Comparison of ENCODE assay signal across 8 mouse cellular contexts in the genomic region with DNA sequence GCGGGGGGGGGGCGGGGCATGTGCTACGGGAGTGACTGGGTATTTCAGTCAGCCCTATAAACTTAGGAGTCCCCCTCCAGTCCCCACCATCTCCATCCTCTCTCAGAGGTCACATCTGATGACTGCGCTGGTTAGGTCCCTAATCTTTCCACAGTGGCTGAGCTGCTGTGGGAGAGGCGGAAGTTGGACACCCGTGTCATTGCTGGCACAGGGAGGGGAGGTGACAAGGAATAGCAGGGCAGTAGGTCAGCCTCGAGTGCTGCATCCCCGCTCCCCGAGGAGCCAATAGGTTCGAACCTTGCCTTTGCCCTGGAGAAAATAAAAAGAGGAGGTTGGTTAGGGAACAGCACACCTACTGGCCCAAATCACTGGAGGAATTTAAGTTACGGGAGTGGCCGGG. TPM values are rescaled to one million over a fixed set of nuclear protein-coding genes. Genes with fewer than 3 reads are reported as not detected.
DNase-seq lines count a peak whose midpoint lies in the region; ATAC-seq and TF ChIP-seq lines count a peak whose summit lies in the region.
"Had no signal": no experiment of that assay in that cellular context is flagged by ENCODE, and none has a peak within 500 bp of the region (broad histone marks: within the 10 kb centered on the region; RNA-seq: fewer than 3 reads in every experiment).

No protein-coding gene starts in this region.

- TF ChIP-seq EP300 in ES-Bruce4 (IDR thresholded peaks at IDR 0.05; ENCODE audit: insufficient read depth, low read depth, low read length): no peak

- H3K4me3 ChIP-seq in kidney, embryonic 15.5 days (replicated peaks): no peak overlapping the region
- H3K4me3 ChIP-seq in ES-Bruce4 (ENCODE audit: low read depth, low read length): peak overlapping the region; percentile 71
- H3K4me3 ChIP-seq in ES-E14 (ENCODE audit: insufficient read depth in 1 of 2, low read depth in 1 of 2, low read length in 2 of 2, poor library complexity in 1 of 2, severe bottlenecking in 1 of 2): peak overlapping the region; percentile 62 to 70
- no peak overlapping the region for H3K4me3 ChIP-seq in limb, embryonic 14.5 days (replicated peaks; ENCODE audit: low read length)
- H3K4me3 ChIP-seq: myocyte had no signal

- no peaks in the 10 kb centered on the region for H3K9me3 ChIP-seq in kidney, embryonic 15.5 days (replicated peaks)
- no peaks in the 10 kb centered on the region for H3K9me3 ChIP-seq in ES-Bruce4 (replicated peaks; ENCODE audit: control insufficient read depth, insufficient read depth, low read length, poor library complexity, severe bottlenecking)
- H3K9me3 ChIP-seq in ES-E14 (ENCODE audit: control insufficient read depth, insufficient read depth, low read depth, low read length): no peaks in the 10 kb centered on the region
- no peaks in the 10 kb centered on the region for H3K9me3 ChIP-seq in limb, embryonic 14.5 days (ENCODE audit: control insufficient read depth, low read length)

- H3K27ac ChIP-seq in kidney, embryonic 15.5 days: peak overlapping the region; percentile 57; the same call in 1 of the 2 replicates
- peak overlapping the region; percentile 90 for H3K27ac ChIP-seq in ES-Bruce4 (ENCODE audit: insufficient read depth, low read length)
- H3K27ac ChIP-seq in ES-E14 (ENCODE audit: insufficient read depth, low read depth, low read length, poor library complexity, severe bottlenecking): peak overlapping the region; percentile 85
- no peak overlapping the region for H3K27ac ChIP-seq in limb, embryonic 14.5 days (replicated peaks; ENCODE audit: low read depth, low read length)

- no peaks in the 10 kb centered on the region for H3K36me3 ChIP-seq in kidney, embryonic 15.5 days
- H3K36me3 ChIP-seq in ES-Bruce4 (ENCODE audit: control insufficient read depth, insufficient read depth, low read length, poor library complexity, severe bottlenecking) (no peaks in the 10 kb centered on the region), ES-E14 (ENCODE audit: control insufficient read depth, insufficient read depth, low read length, poor library complexity, severe bottlenecking) (0 out of 2 replicates have a peak, but pooled peaks cover 3% of the 10 kb centered on the region)
- H3K36me3 ChIP-seq in limb, embryonic 14.5 days (ENCODE audit: control insufficient read depth, insufficient read depth, low read length): no peaks in the 10 kb centered on the region

- H3K9ac ChIP-seq in kidney, embryonic 15.5 days: no peak overlapping the region
- H3K9ac ChIP-seq in ES-Bruce4 (ENCODE audit: low read depth, poor library complexity, severe bottlenecking): peak overlapping the region; percentile 67
- peak overlapping the region; percentile 73 for H3K9ac ChIP-seq in ES-E14 (ENCODE audit: insufficient read depth, low read depth, low read length, poor library complexity, severe bottlenecking)
- 0 out of 2 replicates have a peak overlapping the region, but pooled peaks have one; percentile 21 for H3K9ac ChIP-seq in limb, embryonic 14.5 days (ENCODE audit: low read depth, low read length, severe bottlenecking)

- peaks cover 34% of the 10 kb centered on the region for H3K4me1 ChIP-seq in kidney, embryonic 15.5 days
- peaks cover 2% of the 10 kb centered on the region for H3K4me1 ChIP-seq in ES-Bruce4 (ENCODE audit: control insufficient read depth, insufficient read depth, low read length)
- H3K4me1 ChIP-seq in ES-E14 (ENCODE audit: control insufficient read depth in 2 of 2, insufficient read depth in 2 of 2, low read length in 2 of 2, poor library complexity in 1 of 2): peaks cover 0 to 34% of the 10 kb centered on the region in 2 experiments; a peak in 2 of 4 replicates
- H3K4me1 ChIP-seq in limb, embryonic 14.5 days (ENCODE audit: control insufficient read depth, insufficient read depth, low read length): peaks cover 12% of the 10 kb centered on the region; the same call in 1 of the 2 replicates

- no peak for TF ChIP-seq POLR2A in ES-Bruce4 (IDR thresholded peaks at IDR 0.05; ENCODE audit: insufficient read depth, low read length)
- no peak for TF ChIP-seq POLR2A in limb, embryonic 14.5 days (IDR thresholded peaks at IDR 0.05; ENCODE audit: borderline replicate concordance, extremely low read depth, insufficient read depth, insufficient read length)

- 28% methylated on average over 12 of the region's 12 CpGs for WGBS in kidney, embryonic 15.5 days
- WGBS in limb, embryonic 14.5 days: 26% methylated on average over 11 of the region's 12 CpGs

- peak overlapping the region; percentile 9; the same call in 1 of the 2 replicates for H3K4me2 ChIP-seq in kidney, embryonic 15.5 days
- peak overlapping the region; percentile 13; the same call in 1 of the 2 replicates for H3K4me2 ChIP-seq in limb, embryonic 14.5 days (replicated peaks; ENCODE audit: low read depth, low read length, severe bottlenecking)

- no peak for DNase-seq in kidney, postnatal 25 days
- no peak for DNase-seq in ES-E14 (ENCODE audit: low read depth, low spot score)
- no peak for DNase-seq in limb, embryonic 14.5 days (ENCODE audit: low spot score)
- DNase-seq in embryo, embryonic 10.5 days (ENCODE audit: low spot score): no peak
- DNase-seq in spleen, adult 12 weeks (ENCODE audit: low spot score): no peak

- no peak for TF ChIP-seq CTCF in ES-Bruce4 (IDR thresholded peaks at IDR 0.05; ENCODE audit: low read depth, low read length)

- no peaks in the 10 kb centered on the region for H3K27me3 ChIP-seq in kidney, embryonic 15.5 days
- no peaks in the 10 kb centered on the region for H3K27me3 ChIP-seq in ES-Bruce4 (ENCODE audit: control insufficient read depth, insufficient read depth, low read length, poor library complexity, severe bottlenecking)
- H3K27me3 ChIP-seq in limb, embryonic 14.5 days (ENCODE audit: control insufficient read depth, insufficient read depth, low read length): no peaks in the 10 kb centered on the region

- in situ Hi-C loops in ES-E14 (cut with MboI; ENCODE audit: low sequenced_read_pairs in 2 of 2, unreplicated experiment in 2 of 2): no loop called here

- ATAC-seq in kidney, embryonic 15.5 days (replicated peaks; ENCODE audit: low FRiP score): no peak
- ATAC-seq in limb, embryonic 14.5 days (ENCODE audit: low FRiP score, low read depth): no peak

TF ChIP-seq in ES-E14, 5 proteins besides CTCF, POLR2A, EP300 and RAD21:
- TF ChIP-seq HCFC1 (IDR thresholded peaks at IDR 0.05; ENCODE audit: borderline replicate concordance, insufficient read depth, low read length) (no peak), CHD2 (IDR thresholded peaks at IDR 0.05; ENCODE audit: low read depth, low read length) (no peak)

RNA-seq across cellular contexts. Expression of a gene that starts 14.8 kb away (rescaled TPM):
- 13.6 and 16.2 TPM in 2 replicates for polyA plus RNA-seq in kidney, embryonic 15.5 days (2015; fragmentation: Nextera tagmentation; extraction: Ambion mirVana)
- polyA plus RNA-seq in ES-Bruce4 (2011; ENCODE audit: insufficient read depth, insufficient read length, low read depth, missing spikeins): 10.8 and 13.6 TPM in 2 replicates
- 16.4 and 21.6 TPM in 2 replicates for total RNA-seq in ES-E14 (2012; rRNA removed)
- polyA plus RNA-seq in limb, embryonic 14.5 days (2012; rRNA removed): 15.5 and 16.0 TPM in 2 replicates
- 4.8 and 4.9 TPM in 2 replicates for polyA plus RNA-seq in limb, embryonic 14.5 days (2014; fragmentation: Nextera tagmentation; extraction: Ambion mirVana)

RNA-seq across cellular contexts. Expression of a gene that starts 17.5 kb away (rescaled TPM):
- polyA plus RNA-seq in kidney, embryonic 15.5 days (2015; fragmentation: Nextera tagmentation; extraction: Ambion mirVana): 32.9 and 38.1 TPM in 2 replicates
- polyA plus RNA-seq in ES-Bruce4 (2011; ENCODE audit: insufficient read depth, insufficient read length, low read depth, missing spikeins): 68.6 and 71.0 TPM in 2 replicates
- 62.7 and 72.4 TPM in 2 replicates for total RNA-seq in ES-E14 (2012; rRNA removed)
- 52.8 and 55.9 TPM in 2 replicates for polyA plus RNA-seq in limb, embryonic 14.5 days (2012; rRNA removed)
- polyA plus RNA-seq in limb, embryonic 14.5 days (2014; fragmentation: Nextera tagmentation; extraction: Ambion mirVana): 26.0 and 32.5 TPM in 2 replicates

RNA-seq across cellular contexts. Expression of a gene that starts 25.1 kb away (rescaled TPM):
- polyA plus RNA-seq in kidney, embryonic 15.5 days (2015; fragmentation: Nextera tagmentation; extraction: Ambion mirVana): 236 and 238 TPM in 2 replicates
- 211 and 233 TPM in 2 replicates for polyA plus RNA-seq in ES-Bruce4 (2011; ENCODE audit: insufficient read depth, insufficient read length, low read depth, missing spikeins)
- 153 and 165 TPM in 2 replicates for total RNA-seq in ES-E14 (2012; rRNA removed)
- polyA plus RNA-seq in limb, embryonic 14.5 days (2012; rRNA removed): 117 and 137 TPM in 2 replicates
- polyA plus RNA-seq in limb, embryonic 14.5 days (2014; fragmentation: Nextera tagmentation; extraction: Ambion mirVana): 169 and 186 TPM in 2 replicates

RNA-seq across cellular contexts. Expression of a gene that starts 40.0 kb away (rescaled TPM):
- 69.9 and 70.6 TPM in 2 replicates for polyA plus RNA-seq in kidney, embryonic 15.5 days (2015; fragmentation: Nextera tagmentation; extraction: Ambion mirVana)
- 63.9 and 65.1 TPM in 2 replicates for polyA plus RNA-seq in ES-Bruce4 (2011; ENCODE audit: insufficient read depth, insufficient read length, low read depth, missing spikeins)
- total RNA-seq in ES-E14 (2012; rRNA removed): 24.7 and 33.6 TPM in 2 replicates
- polyA plus RNA-seq in limb, embryonic 14.5 days (2012; rRNA removed): 54.8 and 57.8 TPM in 2 replicates
- 87.6 and 91.3 TPM in 2 replicates for polyA plus RNA-seq in limb, embryonic 14.5 days (2014; fragmentation: Nextera tagmentation; extraction: Ambion mirVana)

RNA-seq across cellular contexts. Expression of a gene that starts 58.4 kb away (rescaled TPM):
- polyA plus RNA-seq in kidney, embryonic 15.5 days (2015; fragmentation: Nextera tagmentation; extraction: Ambion mirVana): 149 and 152 TPM in 2 replicates
- 124 and 130 TPM in 2 replicates for polyA plus RNA-seq in ES-Bruce4 (2011; ENCODE audit: insufficient read depth, insufficient read length, low read depth, missing spikeins)
- total RNA-seq in ES-E14 (2012; rRNA removed): 84.0 and 110 TPM in 2 replicates
- 155 and 169 TPM in 2 replicates for polyA plus RNA-seq in limb, embryonic 14.5 days (2012; rRNA removed)
- 103 and 114 TPM in 2 replicates for polyA plus RNA-seq in limb, embryonic 14.5 days (2014; fragmentation: Nextera tagmentation; extraction: Ambion mirVana)

Comparison
In these comparisons a context has a peak if more than half of its experiments do, and no peak if none do; other contexts are left out.
1. H3K4me3 ChIP-seq: peak in ES-Bruce4 (single experiment) and ES-E14 (2 of 2); none in kidney, embryonic 15.5 days (single experiment) and limb, embryonic 14.5 days (single experiment).